Mouse (Mus musculus): ENCODE measurements at regions not wholly inside any gene's neighbourhood (a gene's known extent, or its start where the extent isn't known, plus 50 kb on each side); places are given as distances from the start of the nearest gene placed in this dataset.

DNA sequence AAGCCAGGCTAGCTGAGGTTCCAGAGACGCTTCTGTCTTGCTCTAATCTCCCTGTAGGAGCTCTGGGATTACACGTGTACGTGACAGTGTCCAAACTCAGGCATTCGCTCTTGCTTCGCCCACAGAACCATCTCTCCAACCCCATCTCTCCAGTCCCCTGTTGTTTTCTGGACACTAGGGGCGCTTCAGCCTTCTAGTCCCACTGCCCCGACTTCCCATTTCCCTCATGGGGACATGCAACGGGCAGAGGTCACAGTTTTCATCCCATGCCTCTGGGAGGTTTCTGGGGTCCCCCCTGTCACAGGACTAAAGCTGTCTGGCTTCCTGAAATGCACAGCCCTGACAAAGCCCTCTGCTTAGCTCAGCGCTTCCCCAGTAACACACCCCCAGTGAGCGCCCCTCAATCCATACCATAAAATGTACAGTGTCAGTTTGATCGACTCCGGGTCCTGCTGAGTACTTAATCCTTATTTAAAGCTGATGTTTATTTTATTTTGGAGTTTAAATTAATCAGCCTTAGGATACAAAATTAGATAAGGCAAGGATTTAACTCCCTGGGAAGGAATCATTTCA lies 208.9 kb upstream of the Kcnab2 start:
- H3K36me3 ChIP-seq (ENCODE audit: control insufficient read depth, insufficient read depth) = no peaks in the 10 kb centered on the region

DNA sequence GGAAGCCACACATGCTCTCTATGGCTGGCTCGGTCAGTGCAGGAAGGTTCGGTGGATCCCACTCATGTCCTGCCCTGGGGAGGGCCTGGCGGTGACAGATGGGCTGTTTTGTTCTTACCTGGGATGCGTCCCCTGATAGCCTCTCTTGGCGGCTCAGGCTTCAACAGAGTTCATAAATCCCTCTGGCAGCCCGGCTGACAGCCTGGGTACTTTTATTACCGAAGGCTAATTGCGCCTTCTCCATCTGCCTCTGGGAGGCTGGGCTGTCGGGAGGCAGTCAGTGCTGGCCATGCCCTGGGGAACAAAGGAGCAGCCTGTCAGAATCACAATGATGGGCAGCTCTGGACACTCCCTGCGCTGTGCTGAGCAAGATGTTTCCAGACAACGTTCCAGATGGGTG lies 196.5 kb upstream of the Kcnab2 start:
- H3K4me1 ChIP-seq (ENCODE audit: control insufficient read depth, low read depth, low read length) = no peaks in the 10 kb centered on the region
- no peak overlapping the region for H3K27ac ChIP-seq (ENCODE audit: low read length)
- WGBS (ENCODE audit: insufficient replicate concordance) = 23% methylated on average over 11 of the region's 11 CpGs

More for the DNA sequence above, 208.9 kb upstream of the Kcnab2 start:
- Histone ChIP-seq H3K9me3 (replicated peaks; ENCODE audit: control insufficient read depth, low read length) (peaks cover 4% of the 10 kb centered on the region; the same call in 1 of the 2 replicates), H3K4me1 (ENCODE audit: control insufficient read depth, low read depth, low read length) (no peaks in the 10 kb centered on the region), H3K4me2 (ENCODE audit: low read depth, low read length) (no peak overlapping the region), H3K9ac (ENCODE audit: low read depth, low read length) (no peak overlapping the region), H3K27me3 (ENCODE audit: control insufficient read depth, insufficient read depth, low read depth, low read length) (no peaks in the 10 kb centered on the region), H3K4me3 (ENCODE audit: low read depth, low read length) (no peak overlapping the region), H3K27ac (ENCODE audit: low read length) (no peak overlapping the region)
- ATAC-seq (ENCODE audit: low read depth) = no peak
- WGBS (ENCODE audit: insufficient replicate concordance) = 49% methylated on average over 12 of the region's 12 CpGs

DNA sequence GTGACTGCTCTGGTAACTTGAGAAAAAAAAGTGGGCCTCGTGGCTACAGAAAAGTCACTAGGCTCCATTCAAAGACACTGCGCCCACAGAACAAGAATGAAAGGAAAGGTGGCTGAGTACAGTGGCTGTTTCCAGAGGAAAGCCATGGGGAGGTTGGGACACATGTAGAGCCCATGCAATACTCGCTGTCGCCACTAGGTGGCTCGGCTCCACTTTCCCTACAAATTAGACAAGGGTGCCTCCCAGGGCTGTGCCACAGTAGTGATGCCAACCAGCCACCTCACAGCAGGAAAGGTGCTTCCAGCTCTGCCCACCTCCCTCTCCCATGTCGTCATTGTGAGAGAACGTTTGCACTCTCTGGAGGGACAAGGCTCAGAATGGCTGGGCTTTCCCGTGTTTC lies 185.8 kb upstream of the Kcnab2 start:
- no peak overlapping the region for H3K9ac ChIP-seq (ENCODE audit: low read depth, low read length)
- H3K4me2 ChIP-seq (ENCODE audit: low read depth, low read length) = no peak overlapping the region
- no peaks in the 10 kb centered on the region for H3K9me3 ChIP-seq (replicated peaks; ENCODE audit: control insufficient read depth, low read length)
- no peak for ATAC-seq (ENCODE audit: low read depth)
- no peak overlapping the region for H3K4me3 ChIP-seq (ENCODE audit: low read depth, low read length)
- H3K27me3 ChIP-seq (ENCODE audit: control insufficient read depth, insufficient read depth, low read depth, low read length) = no peaks in the 10 kb centered on the region
- no peak overlapping the region for H3K27ac ChIP-seq (ENCODE audit: low read length)
- H3K36me3 ChIP-seq (ENCODE audit: control insufficient read depth, insufficient read depth) = no peaks in the 10 kb centered on the region
- H3K4me1 ChIP-seq (ENCODE audit: control insufficient read depth, low read depth, low read length) = no peaks in the 10 kb centered on the region
- 30% methylated on average over 8 of the region's 8 CpGs for WGBS (ENCODE audit: insufficient replicate concordance)

More for the DNA sequence above, 196.5 kb upstream of the Kcnab2 start:
- Histone ChIP-seq H3K36me3 (ENCODE audit: control insufficient read depth, insufficient read depth) (no peaks in the 10 kb centered on the region), H3K4me2 (ENCODE audit: low read depth, low read length) (no peak overlapping the region), H3K9ac (ENCODE audit: low read depth, low read length) (no peak overlapping the region), H3K9me3 (replicated peaks; ENCODE audit: control insufficient read depth, low read length) (peaks cover 3% of the 10 kb centered on the region; the same call in 1 of the 2 replicates), H3K27me3 (ENCODE audit: control insufficient read depth, insufficient read depth, low read depth, low read length) (no peaks in the 10 kb centered on the region), H3K4me3 (ENCODE audit: low read depth, low read length) (no peak overlapping the region)
- no peak for ATAC-seq (ENCODE audit: low read depth)

DNA sequence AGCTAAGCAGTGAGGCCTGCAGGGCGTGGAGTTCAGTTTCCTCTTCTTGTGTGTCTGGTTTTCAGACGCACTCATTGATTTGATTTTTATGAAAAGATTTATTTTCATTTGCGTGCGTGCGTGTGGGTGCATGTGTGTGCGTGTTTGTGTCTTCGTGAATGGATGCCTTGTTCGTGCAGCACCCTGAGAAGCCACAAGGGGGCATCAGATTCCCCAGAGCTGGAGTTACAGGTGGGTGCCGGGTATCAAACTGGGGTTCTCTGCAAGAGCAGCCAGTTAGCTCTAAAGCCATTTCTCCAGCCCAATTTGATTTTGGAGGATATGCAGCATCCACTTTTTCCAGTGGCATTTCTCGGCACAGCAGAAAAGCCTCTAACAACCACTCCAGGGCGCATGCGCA lies 185.4 kb upstream of the Kcnab2 start:
- Histone ChIP-seq H3K9me3 (replicated peaks; ENCODE audit: control insufficient read depth, low read length) (no peaks in the 10 kb centered on the region), H3K27me3 (ENCODE audit: control insufficient read depth, insufficient read depth, low read depth, low read length) (no peaks in the 10 kb centered on the region)

DNA sequence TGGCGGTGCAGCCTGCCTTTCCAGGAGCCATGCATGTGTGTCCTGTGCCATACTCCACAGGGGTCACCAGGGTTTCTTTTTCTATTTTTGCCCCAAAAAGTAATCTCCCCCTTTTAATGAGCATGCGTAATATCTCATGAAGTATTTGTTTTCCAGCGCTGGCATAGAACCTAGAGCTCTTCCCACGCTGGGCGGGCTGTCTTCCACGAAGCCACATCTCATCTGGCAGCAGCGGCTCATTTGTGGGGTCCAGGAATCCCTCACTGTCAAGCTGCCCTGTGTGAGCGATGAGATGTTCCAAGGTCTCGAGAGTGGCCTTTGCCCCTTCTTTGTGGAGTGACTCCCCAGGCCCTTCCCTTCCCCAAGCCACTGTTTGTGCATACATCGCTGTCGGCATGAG lies 184.8 kb upstream of the Kcnab2 start:
- Histone ChIP-seq H3K9ac (ENCODE audit: low read depth, low read length) (no peak overlapping the region), H3K27me3 (ENCODE audit: control insufficient read depth, insufficient read depth, low read depth, low read length) (no peaks in the 10 kb centered on the region), H3K4me3 (ENCODE audit: low read depth, low read length) (no peak overlapping the region), H3K4me2 (ENCODE audit: low read depth, low read length) (no peak overlapping the region), H3K36me3 (ENCODE audit: control insufficient read depth, insufficient read depth) (no peaks in the 10 kb centered on the region), H3K27ac (ENCODE audit: low read length) (no peak overlapping the region), H3K9me3 (replicated peaks; ENCODE audit: control insufficient read depth, low read length) (no peaks in the 10 kb centered on the region), H3K4me1 (ENCODE audit: control insufficient read depth, low read depth, low read length) (no peaks in the 10 kb centered on the region)
- ATAC-seq (ENCODE audit: low read depth) = no peak
- 75% methylated on average over 11 of the region's 11 CpGs for WGBS (ENCODE audit: insufficient replicate concordance)

More for the DNA sequence above, 185.4 kb upstream of the Kcnab2 start:
- ATAC-seq (ENCODE audit: low read depth) = no peak
- H3K4me2 ChIP-seq (ENCODE audit: low read depth, low read length) = no peak overlapping the region
- no peak overlapping the region for H3K4me3 ChIP-seq (ENCODE audit: low read depth, low read length)
- H3K9ac ChIP-seq (ENCODE audit: low read depth, low read length) = no peak overlapping the region
- H3K27ac ChIP-seq (ENCODE audit: low read length) = no peak overlapping the region
- WGBS (ENCODE audit: insufficient replicate concordance) = 82% methylated on average over 12 of the region's 12 CpGs
- H3K36me3 ChIP-seq (ENCODE audit: control insufficient read depth, insufficient read depth) = no peaks in the 10 kb centered on the region
- no peaks in the 10 kb centered on the region for H3K4me1 ChIP-seq (ENCODE audit: control insufficient read depth, low read depth, low read length)

DNA sequence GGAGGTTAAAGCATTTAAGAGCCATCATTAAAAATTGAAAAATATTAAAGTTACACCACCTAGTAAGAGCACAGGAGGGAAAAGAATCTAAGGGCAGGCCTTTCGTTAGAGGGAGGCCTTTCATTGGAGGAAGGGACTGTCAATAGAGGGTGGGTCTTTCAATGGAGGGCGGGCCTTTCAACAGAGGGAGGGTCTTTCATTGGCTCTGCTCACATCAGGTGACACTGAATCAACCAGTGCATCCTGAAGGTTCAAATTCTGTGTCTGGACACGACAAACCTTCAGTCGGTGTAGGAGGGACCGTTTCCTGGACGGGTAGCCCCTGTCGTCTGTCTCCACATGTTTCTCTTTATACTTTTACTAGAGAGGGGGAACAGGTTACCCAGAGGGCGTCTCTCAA lies 172.5 kb upstream of the Kcnab2 start:
- H3K27ac ChIP-seq (ENCODE audit: low read length) = no peak overlapping the region
- no peak for ATAC-seq (ENCODE audit: low read depth)
- WGBS (ENCODE audit: insufficient replicate concordance) = 66% methylated on average over 8 of the region's 8 CpGs

DNA sequence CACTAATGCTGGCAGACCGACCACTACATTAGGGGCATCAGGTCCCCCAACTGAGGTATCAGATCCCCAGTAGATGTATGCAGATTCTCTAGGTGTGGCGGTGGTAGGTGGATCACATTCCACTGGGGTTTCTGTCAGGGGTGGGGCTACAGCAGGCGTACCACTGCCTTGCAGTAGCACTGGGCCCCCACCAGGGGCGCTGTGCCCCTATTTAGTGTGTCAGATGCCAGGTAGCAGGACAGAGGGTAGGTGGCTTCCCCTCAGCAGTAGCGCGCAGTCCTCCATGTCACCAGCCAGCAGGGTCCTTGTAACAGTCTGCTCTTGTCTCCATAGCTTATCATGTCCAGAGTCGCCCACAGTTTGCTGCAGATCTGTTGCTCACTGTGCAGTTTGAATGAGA lies 169.9 kb upstream of the Kcnab2 start:
- ATAC-seq (ENCODE audit: low read depth) = no peak
- no peak overlapping the region for H3K27ac ChIP-seq (ENCODE audit: low read length)
- H3K4me3 ChIP-seq (ENCODE audit: low read depth, low read length) = no peak overlapping the region
- no peak overlapping the region for H3K9ac ChIP-seq (ENCODE audit: low read depth, low read length)
- WGBS (ENCODE audit: insufficient replicate concordance) = 51% methylated on average over 7 of the region's 7 CpGs
- no peaks in the 10 kb centered on the region for H3K27me3 ChIP-seq (ENCODE audit: control insufficient read depth, insufficient read depth, low read depth, low read length)
- H3K4me2 ChIP-seq (ENCODE audit: low read depth, low read length) = no peak overlapping the region
- H3K4me1 ChIP-seq (ENCODE audit: control insufficient read depth, low read depth, low read length) = no peaks in the 10 kb centered on the region
- H3K9me3 ChIP-seq (replicated peaks; ENCODE audit: control insufficient read depth, low read length) = no peaks in the 10 kb centered on the region; the same call in 1 of the 2 replicates
- no peaks in the 10 kb centered on the region for H3K36me3 ChIP-seq (ENCODE audit: control insufficient read depth, insufficient read depth)

More for the DNA sequence above, 172.5 kb upstream of the Kcnab2 start:
- no peak overlapping the region for H3K4me3 ChIP-seq (ENCODE audit: low read depth, low read length)
- no peaks in the 10 kb centered on the region for H3K27me3 ChIP-seq (ENCODE audit: control insufficient read depth, insufficient read depth, low read depth, low read length)
- H3K9me3 ChIP-seq (replicated peaks; ENCODE audit: control insufficient read depth, low read length) = no peaks in the 10 kb centered on the region; the same call in 1 of the 2 replicates
- H3K4me2 ChIP-seq (ENCODE audit: low read depth, low read length) = no peak overlapping the region
- no peaks in the 10 kb centered on the region for H3K36me3 ChIP-seq (ENCODE audit: control insufficient read depth, insufficient read depth)
- no peaks in the 10 kb centered on the region for H3K4me1 ChIP-seq (ENCODE audit: control insufficient read depth, low read depth, low read length)
- H3K9ac ChIP-seq (ENCODE audit: low read depth, low read length) = no peak overlapping the region

DNA sequence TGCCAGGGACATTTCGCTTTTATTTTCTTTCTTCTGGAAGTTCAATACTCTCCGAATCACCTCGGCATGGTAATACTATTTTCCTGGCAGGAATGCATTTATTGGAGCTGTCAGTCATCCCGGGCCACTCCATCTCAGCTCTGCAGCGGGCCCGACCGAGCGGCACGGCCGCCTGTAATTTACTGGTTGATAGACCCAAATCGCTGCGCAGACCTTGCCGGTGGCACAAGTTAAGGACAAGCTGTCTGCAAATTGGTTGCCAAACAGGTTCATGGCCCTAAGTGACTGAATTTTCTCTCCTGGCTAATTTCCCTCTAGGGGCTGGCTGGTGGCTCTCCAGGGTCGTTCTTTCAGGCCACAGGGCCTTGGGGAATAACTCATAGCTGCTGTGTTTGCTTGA lies 169.4 kb upstream of the Kcnab2 start:
- Histone ChIP-seq H3K36me3 (ENCODE audit: control insufficient read depth, insufficient read depth) (no peaks in the 10 kb centered on the region), H3K4me3 (ENCODE audit: low read depth, low read length) (no peak overlapping the region), H3K27ac (ENCODE audit: low read length) (no peak overlapping the region), H3K9me3 (replicated peaks; ENCODE audit: control insufficient read depth, low read length) (no peaks in the 10 kb centered on the region; the same call in 1 of the 2 replicates), H3K9ac (ENCODE audit: low read depth, low read length) (no peak overlapping the region), H3K4me2 (ENCODE audit: low read depth, low read length) (no peak overlapping the region), H3K27me3 (ENCODE audit: control insufficient read depth, insufficient read depth, low read depth, low read length) (no peaks in the 10 kb centered on the region), H3K4me1 (ENCODE audit: control insufficient read depth, low read depth, low read length) (no peaks in the 10 kb centered on the region)
- WGBS (ENCODE audit: insufficient replicate concordance) = 81% methylated on average over 14 of the region's 14 CpGs
- no peak for ATAC-seq (ENCODE audit: low read depth)

DNA sequence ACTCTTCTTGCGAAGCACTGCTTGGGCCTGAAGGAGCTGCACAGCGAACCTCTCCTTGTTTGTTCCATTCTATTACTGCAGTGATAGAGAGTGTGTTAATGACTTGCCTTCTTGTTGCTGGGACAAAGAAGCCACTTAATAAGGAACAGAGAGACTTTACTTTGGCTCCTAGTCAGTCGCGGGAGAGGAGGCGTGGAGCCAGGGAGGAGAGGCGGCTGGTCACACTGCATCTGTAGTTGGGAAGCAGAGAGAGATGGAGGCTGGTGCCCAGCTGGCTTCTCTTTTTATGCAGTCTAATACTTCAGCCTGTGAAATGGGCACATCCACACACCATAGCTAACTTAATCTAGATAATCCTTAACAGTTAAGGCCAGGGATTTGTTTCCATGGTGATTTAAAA lies 159.4 kb upstream of the Kcnab2 start:
- H3K4me3 ChIP-seq (ENCODE audit: low read depth, low read length) = no peak overlapping the region
- WGBS (ENCODE audit: insufficient replicate concordance) = 70% methylated on average over 6 of the region's 6 CpGs
- H3K4me2 ChIP-seq (ENCODE audit: low read depth, low read length) = no peak overlapping the region
- H3K36me3 ChIP-seq (ENCODE audit: control insufficient read depth, insufficient read depth) = no peaks in the 10 kb centered on the region
- H3K9ac ChIP-seq (ENCODE audit: low read depth, low read length) = no peak overlapping the region
- H3K27ac ChIP-seq (ENCODE audit: low read length) = no peak overlapping the region
- no peak for ATAC-seq (ENCODE audit: low read depth)
- H3K9me3 ChIP-seq (replicated peaks; ENCODE audit: control insufficient read depth, low read length) = no peaks in the 10 kb centered on the region
- no peaks in the 10 kb centered on the region for H3K4me1 ChIP-seq (ENCODE audit: control insufficient read depth, low read depth, low read length)
- no peaks in the 10 kb centered on the region for H3K27me3 ChIP-seq (ENCODE audit: control insufficient read depth, insufficient read depth, low read depth, low read length)
